ENCODE assay signal across 18 mouse cellular contexts in the genomic region with DNA sequence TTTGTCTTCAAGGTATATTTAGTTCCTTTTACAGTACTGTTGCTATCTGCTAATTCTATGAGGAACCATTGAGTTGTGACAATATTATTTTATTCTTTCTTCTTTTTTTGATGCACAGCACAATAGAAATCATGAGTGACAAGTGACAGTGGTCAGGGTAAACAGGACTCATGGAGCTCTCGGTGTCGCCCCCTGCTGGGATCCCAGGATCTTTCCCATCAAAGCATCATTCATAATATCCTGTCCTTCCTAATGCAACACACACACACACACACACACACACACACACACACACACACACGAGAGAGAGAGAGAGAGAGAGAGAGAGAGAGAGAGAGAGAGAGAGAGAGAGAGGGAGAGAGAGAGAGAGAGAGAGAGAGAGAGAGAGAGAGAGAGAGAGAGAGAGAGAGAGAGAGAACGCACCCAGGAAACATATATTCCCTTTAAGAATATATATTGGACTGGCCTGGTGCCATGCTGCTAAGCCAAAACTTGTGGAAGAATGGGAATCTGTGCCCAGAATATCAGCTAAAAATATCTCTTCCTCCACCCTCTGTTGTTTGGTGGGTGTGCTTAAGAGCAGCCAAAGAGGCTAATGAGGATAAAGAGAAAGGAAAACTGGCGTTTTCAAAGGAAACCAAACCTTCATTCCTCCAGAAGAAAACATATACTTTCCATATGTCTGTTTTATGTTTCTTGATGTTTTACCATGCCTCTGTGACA.
DNase-seq lines count a peak whose midpoint lies in the region; ATAC-seq and TF ChIP-seq lines count a peak whose summit lies in the region.
"Had no signal": no experiment of that assay in that cellular context is flagged by ENCODE, and none has a peak within 500 bp of the region (broad histone marks: within the 10 kb centered on the region; RNA-seq: fewer than 3 reads in every experiment).

No protein-coding gene starts in this region.

- DNase-seq in forebrain, embryonic 14.5 days (ENCODE audit: low spot score): peak; percentile 60
- DNase-seq in forebrain, embryonic 11.5 days (ENCODE audit: low spot score): no peak
- DNase-seq in limb, embryonic 14.5 days (ENCODE audit: low spot score): peak; percentile 46
- no peak for DNase-seq in limb, embryonic 10.5 days (ENCODE audit: low spot score)
- DNase-seq in left cerebral cortex, postnatal 14 days (ENCODE audit: low spot score in 2 of 2): peak; percentile 66 to 83
- DNase-seq in right cerebral cortex, postnatal 4 days: peak; percentile 73
- DNase-seq: cerebellum, adult 2 months; gastrocnemius, adult 2 months; heart, adult 18-20 months; layer of hippocampus, postnatal 36 days had no signal

- intact Hi-C loops in left cerebral cortex, postnatal 14 days (cut with DNase I): loop anchor here (10.0 kb wide), 1 partner anchor 115 kb away; no protein-coding TSS in a partner anchor

- H3K36me3 ChIP-seq in forebrain, embryonic 14.5 days (ENCODE audit: control insufficient read depth, insufficient read depth, low read length): no peaks in the 10 kb centered on the region
- no peaks in the 10 kb centered on the region for H3K36me3 ChIP-seq in forebrain, embryonic 11.5 days (ENCODE audit: control insufficient read depth, insufficient read depth, low read length)
- H3K36me3 ChIP-seq in limb, embryonic 14.5 days (ENCODE audit: control insufficient read depth, insufficient read depth, low read length): no peaks in the 10 kb centered on the region
- H3K36me3 ChIP-seq in limb, embryonic 10.5 days: no peaks in the 10 kb centered on the region
- no peaks in the 10 kb centered on the region for H3K36me3 ChIP-seq in kidney, embryonic 16.5 days (ENCODE audit: insufficient read depth, low read length)
- H3K36me3 ChIP-seq: hindbrain, embryonic 12.5 days; liver, embryonic 12.5 days; neural tube, embryonic 15.5 days had no signal

- no peaks in the 10 kb centered on the region for H3K9me3 ChIP-seq in forebrain, embryonic 14.5 days (replicated peaks; ENCODE audit: control insufficient read depth, low read length)
- H3K9me3 ChIP-seq in forebrain, embryonic 11.5 days (ENCODE audit: control insufficient read depth, low read length): no peaks in the 10 kb centered on the region
- H3K9me3 ChIP-seq in limb, embryonic 14.5 days (ENCODE audit: control insufficient read depth, low read length): no peaks in the 10 kb centered on the region
- no peaks in the 10 kb centered on the region for H3K9me3 ChIP-seq in limb, embryonic 10.5 days (replicated peaks)
- H3K9me3 ChIP-seq in kidney, embryonic 16.5 days (ENCODE audit: low read length): no peaks in the 10 kb centered on the region
- H3K9me3 ChIP-seq: hindbrain, embryonic 12.5 days; liver, embryonic 12.5 days; neural tube, embryonic 15.5 days had no signal

- H3K4me2 ChIP-seq in forebrain, embryonic 14.5 days (ENCODE audit: low read length): no peak overlapping the region
- no peak overlapping the region for H3K4me2 ChIP-seq in forebrain, embryonic 11.5 days (ENCODE audit: low read depth, low read length, severe bottlenecking)
- H3K4me2 ChIP-seq in limb, embryonic 14.5 days (replicated peaks; ENCODE audit: low read depth, low read length, severe bottlenecking): no peak overlapping the region
- no peak overlapping the region for H3K4me2 ChIP-seq in kidney, embryonic 16.5 days (replicated peaks; ENCODE audit: low read depth, low read length)
- H3K4me2 ChIP-seq: hindbrain, embryonic 12.5 days; liver, embryonic 12.5 days; midbrain, embryonic 11.5 days; neural tube, embryonic 15.5 days had no signal

- no peak overlapping the region for H3K27ac ChIP-seq in forebrain, embryonic 14.5 days (ENCODE audit: low read depth, low read length)
- no peak overlapping the region for H3K27ac ChIP-seq in forebrain, embryonic 11.5 days (ENCODE audit: low read depth, low read length)
- H3K27ac ChIP-seq in limb, embryonic 14.5 days (replicated peaks; ENCODE audit: low read depth, low read length): no peak overlapping the region
- H3K27ac ChIP-seq in limb, embryonic 10.5 days: no peak overlapping the region
- no peak overlapping the region for H3K27ac ChIP-seq in kidney, embryonic 16.5 days (ENCODE audit: low read length)
- H3K27ac ChIP-seq: gastrocnemius, adult 2 months; hindbrain, embryonic 12.5 days; kidney, postnatal 0 days; liver, embryonic 12.5 days; neural tube, embryonic 15.5 days had no signal

- TF ChIP-seq POLR2A in limb, embryonic 14.5 days (IDR thresholded peaks at IDR 0.05; ENCODE audit: borderline replicate concordance, extremely low read depth, insufficient read depth, insufficient read length): no peak

- no peaks in the 10 kb centered on the region for H3K27me3 ChIP-seq in forebrain, embryonic 14.5 days (replicated peaks; ENCODE audit: control insufficient read depth, insufficient read depth, low read length)
- no peaks in the 10 kb centered on the region for H3K27me3 ChIP-seq in forebrain, embryonic 11.5 days (ENCODE audit: control insufficient read depth, insufficient read depth, low read length)
- no peaks in the 10 kb centered on the region for H3K27me3 ChIP-seq in limb, embryonic 14.5 days (ENCODE audit: control insufficient read depth, insufficient read depth, low read length)
- peaks cover 15% of the 10 kb centered on the region; the same call in 1 of the 2 replicates for H3K27me3 ChIP-seq in limb, embryonic 10.5 days (ENCODE audit: low read depth, poor library complexity, severe bottlenecking)
- no peaks in the 10 kb centered on the region for H3K27me3 ChIP-seq in kidney, embryonic 16.5 days (ENCODE audit: insufficient read depth, low read length)
- H3K27me3 ChIP-seq: hindbrain, embryonic 12.5 days; liver, embryonic 12.5 days; neural tube, embryonic 15.5 days had no signal

- H3K4me3 ChIP-seq in forebrain, embryonic 14.5 days (ENCODE audit: low read depth, low read length): no peak overlapping the region
- no peak overlapping the region for H3K4me3 ChIP-seq in forebrain, embryonic 11.5 days (ENCODE audit: low read depth, low read length)
- no peak overlapping the region for H3K4me3 ChIP-seq in limb, embryonic 14.5 days (replicated peaks; ENCODE audit: low read length)
- H3K4me3 ChIP-seq in limb, embryonic 10.5 days: no peak overlapping the region
- H3K4me3 ChIP-seq in kidney, embryonic 16.5 days (ENCODE audit: low read length): no peak overlapping the region
- H3K4me3 ChIP-seq: gastrocnemius, adult 2 months; hindbrain, embryonic 12.5 days; liver, embryonic 12.5 days; neural tube, embryonic 15.5 days had no signal

- H3K9ac ChIP-seq in forebrain, embryonic 14.5 days (ENCODE audit: low read length): no peak overlapping the region
- no peak overlapping the region for H3K9ac ChIP-seq in forebrain, embryonic 11.5 days (ENCODE audit: low read length)
- no peak overlapping the region for H3K9ac ChIP-seq in limb, embryonic 14.5 days (ENCODE audit: low read depth, low read length, severe bottlenecking)
- H3K9ac ChIP-seq in kidney, embryonic 16.5 days (replicated peaks; ENCODE audit: low read length): no peak overlapping the region
- H3K9ac ChIP-seq: hindbrain, embryonic 12.5 days; liver, embryonic 12.5 days; neural tube, embryonic 15.5 days had no signal

- ATAC-seq in forebrain, embryonic 14.5 days: peak; percentile 44; the same call in 1 of the 2 replicates
- no peak for ATAC-seq in forebrain, embryonic 11.5 days (replicated peaks; ENCODE audit: low FRiP score)
- no peak for ATAC-seq in limb, embryonic 14.5 days (ENCODE audit: low FRiP score, low read depth)
- no peak for ATAC-seq in megakaryocyte, adult 5-6 weeks (ENCODE audit: poor library complexity, severe bottlenecking)
- no peak for ATAC-seq in kidney, embryonic 16.5 days (ENCODE audit: low FRiP score, low TSS enrichment)
- ATAC-seq: liver, embryonic 12.5 days; lung, postnatal 0 days had no signal

- no peaks in the 10 kb centered on the region for H3K4me1 ChIP-seq in forebrain, embryonic 14.5 days (ENCODE audit: control insufficient read depth, insufficient read depth, low read length)
- H3K4me1 ChIP-seq in forebrain, embryonic 11.5 days (replicated peaks; ENCODE audit: control insufficient read depth, insufficient read depth, low read length): no peaks in the 10 kb centered on the region
- 0 out of 2 replicates have a peak, but pooled peaks cover 4% of the 10 kb centered on the region for H3K4me1 ChIP-seq in limb, embryonic 14.5 days (ENCODE audit: control insufficient read depth, insufficient read depth, low read length)
- H3K4me1 ChIP-seq in limb, embryonic 10.5 days: peaks cover 4% of the 10 kb centered on the region; the same call in 1 of the 2 replicates
- H3K4me1 ChIP-seq in kidney, embryonic 16.5 days (ENCODE audit: insufficient read depth, low read length): no peaks in the 10 kb centered on the region
- H3K4me1 ChIP-seq: liver, embryonic 12.5 days had no signal

- 68% methylated on average over 4 of the region's 5 CpGs for WGBS in forebrain, embryonic 14.5 days
- 79% methylated on average over 4 of the region's 5 CpGs for WGBS in forebrain, embryonic 11.5 days
- WGBS in limb, embryonic 14.5 days: 68% methylated on average over 4 of the region's 5 CpGs
- 83% methylated on average over 4 of the region's 5 CpGs for WGBS in limb, embryonic 10.5 days
- 71% methylated on average over 4 of the region's 5 CpGs for WGBS in kidney, embryonic 16.5 days

Comparison
In these comparisons a context has a peak if more than half of its experiments do, and no peak if none do; other contexts are left out.
1. DNase-seq: peak in forebrain, embryonic 14.5 days (single experiment), limb, embryonic 14.5 days (single experiment), left cerebral cortex, postnatal 14 days (2 of 2) and right cerebral cortex, postnatal 4 days (single experiment); none in forebrain, embryonic 11.5 days (single experiment) and limb, embryonic 10.5 days (single experiment).